Mouse (Mus musculus) hindbrain, embryonic 10.5 days (tissue): ENCODE data around the gene Rpl15. TPM values are rescaled to one million over a fixed set of nuclear protein-coding genes. Genes with fewer than 3 reads are reported as not detected.
A peak's percentile ranks its signal among the peaks of the same experiment; 100 is the strongest.
"Not testable (repeated sequence)": the region's sequence is repeated elsewhere in the genome, so short reads cannot be mapped to it uniquely, and the experiment has no call there.

Experiments used
- DNase-seq: peaks from one replicate; pipeline ENCODE4 v3.0.0-alpha.2; 2017; ENCODE audit warnings: low spot score
- H3K27ac ChIP-seq: fragments of 300-500 bp; sonication (generic); 2 replicates; pipeline ENCODE4 v1.5.1; 2016; ENCODE audit warnings: mild to moderate bottlenecking, moderate library complexity
- H3K27me3 ChIP-seq: fragments of 300-500 bp; sonication (generic); 2 replicates; pipeline ENCODE4 v1.6.1; 2016; ENCODE audit warnings: mild to moderate bottlenecking; ENCODE audit not compliant: poor library complexity, insufficient read depth, severe bottlenecking
- H3K36me3 ChIP-seq: fragments of 300-500 bp; sonication (generic); 2 replicates; pipeline ENCODE4 v1.6.1; 2016; ENCODE audit warnings: mild to moderate bottlenecking, moderate library complexity
- H3K4me1 ChIP-seq: fragments of 300-500 bp; sonication (generic); replicated peaks from 2 replicates; pipeline ENCODE4 v1.6.1; 2016; ENCODE audit warnings: mild to moderate bottlenecking
- H3K4me3 ChIP-seq: fragments of 300-500 bp; sonication (generic); 2 replicates; pipeline ENCODE4 v1.5.1; 2016; ENCODE audit warnings: mild to moderate bottlenecking, moderate library complexity
- H3K9me3 ChIP-seq: fragments of 300-500 bp; sonication (generic); 2 replicates; pipeline ENCODE4 v1.6.1; 2016; ENCODE audit warnings: mild to moderate bottlenecking, moderate library complexity
- WGBS: fragments of 180-500 bp; shearing (Covaris S2); methylation state at CpG from one replicate; pipeline ENCODE4 v1.1.7; 2016; 5-methylcytosine and 5-hydroxymethylcytosine counted together
- polyA plus RNA-seq: library from polyadenylated mRNA; unstranded; fragments of >200 nt; fragmentation: Nextera tagmentation; extraction: Ambion mirVana; gene quantifications from 2 replicates; pipeline ENCODE4 v1.2.1, GENCODE M21; 2016

Gene Rpl15
- polyA plus RNA-seq, 1 experiment from 2014 or later: 390 TPM

DNA sequence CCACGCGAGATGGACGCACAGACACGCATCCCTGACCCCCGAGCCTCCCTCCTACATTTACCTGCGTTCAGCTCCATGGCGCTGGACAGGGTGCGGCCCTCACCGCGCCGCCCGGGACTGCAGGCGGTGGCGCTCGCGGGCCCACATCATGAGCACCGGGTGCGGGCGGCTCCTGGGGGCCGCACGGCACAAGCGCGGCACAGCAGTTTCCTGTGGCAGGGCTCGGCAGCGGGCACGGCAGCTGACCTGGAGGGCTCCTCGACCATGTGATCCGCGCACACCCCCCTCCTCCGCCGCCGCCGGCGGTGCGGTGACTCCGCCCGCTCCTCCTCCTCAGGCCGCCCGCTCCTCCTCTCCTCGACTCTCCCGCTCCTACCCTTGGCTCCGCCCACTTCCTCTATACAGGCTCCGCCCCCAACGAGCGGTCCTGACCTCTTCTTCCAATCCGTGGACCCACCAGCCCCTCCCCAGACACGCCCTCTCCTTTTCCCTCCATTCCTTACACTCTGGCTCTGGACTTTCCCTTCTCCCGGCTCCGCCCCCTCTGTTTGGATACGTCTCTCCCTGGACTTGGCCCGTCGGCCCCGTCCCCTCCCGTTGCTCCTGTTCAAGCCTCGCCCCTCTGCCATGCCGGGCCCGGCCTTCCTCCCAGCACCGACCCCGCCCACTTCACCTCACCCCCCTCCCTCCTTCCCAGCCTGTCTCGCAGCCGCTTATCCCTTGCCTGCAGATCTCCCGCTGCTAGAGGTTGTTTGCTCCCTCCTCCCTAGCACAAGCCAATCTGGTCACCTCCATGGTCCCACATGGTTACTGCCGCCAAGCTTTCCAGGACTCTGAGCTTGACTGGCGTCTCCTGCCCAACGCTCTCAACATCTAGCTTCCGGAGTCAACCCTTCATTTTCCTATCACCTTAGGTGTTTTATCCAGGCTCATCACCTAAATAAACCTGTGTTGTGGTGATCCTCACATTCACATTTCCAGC, 32.1 kb downstream of the Rpl15 start, which contains the start of gene Nr1d2:
Nr1d2 (minus strand) TSS at position 378 of the 982 bp plus-strand sequence.
- H3K4me1 ChIP-seq: peaks cover 9% of the 10 kb centered on the region; the same call in 1 of the 2 replicates
- under 1% methylated on average over 66 of the region's 66 CpGs for WGBS
- H3K9me3 ChIP-seq: 0 out of 2 replicates have a peak, but pooled peaks cover 6% of the 10 kb centered on the region
- peak within 1 kb of the TSS; percentile 78 for H3K4me3 ChIP-seq
- no peaks in the 10 kb centered on the region for H3K36me3 ChIP-seq
- peak; percentile 99 for DNase-seq
- peak within 1 kb of the TSS; percentile 78 for H3K27ac ChIP-seq
- no peaks in the 10 kb centered on the region for H3K27me3 ChIP-seq

DNA sequence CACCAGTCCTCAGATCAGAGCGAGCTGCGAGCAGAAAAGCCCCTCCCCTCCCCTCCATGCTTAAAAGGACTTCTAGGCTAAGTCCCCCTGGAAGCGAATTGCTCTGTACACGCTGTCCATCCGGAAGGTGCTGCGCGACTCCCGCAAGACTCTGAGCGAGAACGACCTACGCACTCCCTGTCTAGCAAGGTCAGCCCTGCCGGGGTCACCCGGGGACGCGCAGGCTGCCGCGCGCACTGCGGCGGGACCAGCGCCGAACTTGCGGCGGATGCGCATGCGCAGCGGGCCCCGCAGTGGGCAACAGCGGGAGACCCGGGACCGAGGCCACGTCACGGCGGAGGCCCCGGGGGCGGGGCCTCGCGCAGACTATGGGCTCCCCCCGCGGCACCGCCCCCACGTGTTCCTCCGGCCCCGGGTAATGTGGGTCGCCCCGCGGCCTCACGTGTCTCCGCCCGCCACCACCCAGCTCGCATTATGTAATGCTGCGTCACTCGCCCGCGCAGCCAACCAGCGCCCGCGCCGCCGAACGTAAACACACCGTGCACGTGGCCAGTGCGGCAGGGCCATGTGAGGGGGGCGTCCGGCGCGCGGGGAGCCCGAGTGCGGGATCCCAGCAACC, 33.0 kb downstream of the Rpl15 start:
- DNase-seq: peak; percentile 97
- Histone ChIP-seq H3K27me3 (no peaks in the 10 kb centered on the region), H3K4me3 (peak overlapping the region; percentile 78), H3K9me3 (0 out of 2 replicates have a peak, but pooled peaks cover 3% of the 10 kb centered on the region), H3K27ac (peak overlapping the region; percentile 78), H3K36me3 (no peaks in the 10 kb centered on the region), H3K4me1 (peaks cover 9% of the 10 kb centered on the region; the same call in 1 of the 2 replicates)
- WGBS: under 1% methylated on average over 69 of the region's 71 CpGs

GRCm38 (mm10) chr14:18237381-18237780, 33.8 kb downstream of the Rpl15 start:
- 64% methylated on average over 4 of the region's 4 CpGs for WGBS
- DNase-seq: no peak
- H3K4me1 ChIP-seq: peaks cover 9% of the 10 kb centered on the region; the same call in 1 of the 2 replicates

GRCm38 (mm10) chr14:18236496-18237235, 34.5 kb downstream of the Rpl15 start:
- not testable (repeated sequence) for DNase-seq, H3K9me3 ChIP-seq, H3K4me3 ChIP-seq, H3K27me3 ChIP-seq, H3K27ac ChIP-seq, H3K36me3 ChIP-seq, H3K4me1 ChIP-seq
- WGBS: 87% methylated on average over 2 of the region's 2 CpGs

More at GRCm38 (mm10) chr14:18237381-18237780, 33.8 kb downstream of the Rpl15 start:
- H3K9me3 ChIP-seq: 0 out of 2 replicates have a peak, but pooled peaks cover 3% of the 10 kb centered on the region
- H3K27me3 ChIP-seq: no peaks in the 10 kb centered on the region
- H3K27ac ChIP-seq: no peak overlapping the region; the same call in 1 of the 2 replicates
- H3K4me3 ChIP-seq: peak overlapping the region; percentile 78
- no peaks in the 10 kb centered on the region for H3K36me3 ChIP-seq

- WGBS: 60% methylated on average over 5 of the region's 5 CpGs
- Histone ChIP-seq H3K4me1 (peaks cover 4% of the 10 kb centered on the region; the same call in 1 of the 2 replicates), H3K27me3 (no peaks in the 10 kb centered on the region), H3K27ac (no peak overlapping the region), H3K9me3 (0 out of 2 replicates have a peak, but pooled peaks cover 3% of the 10 kb centered on the region), H3K4me3 (no peak overlapping the region), H3K36me3 (no peaks in the 10 kb centered on the region)
- DNase-seq: no peak
Observed at GRCm38 (mm10) chr14:18233981-18234960, 36.9 kb downstream of the Rpl15 start.

DNA sequence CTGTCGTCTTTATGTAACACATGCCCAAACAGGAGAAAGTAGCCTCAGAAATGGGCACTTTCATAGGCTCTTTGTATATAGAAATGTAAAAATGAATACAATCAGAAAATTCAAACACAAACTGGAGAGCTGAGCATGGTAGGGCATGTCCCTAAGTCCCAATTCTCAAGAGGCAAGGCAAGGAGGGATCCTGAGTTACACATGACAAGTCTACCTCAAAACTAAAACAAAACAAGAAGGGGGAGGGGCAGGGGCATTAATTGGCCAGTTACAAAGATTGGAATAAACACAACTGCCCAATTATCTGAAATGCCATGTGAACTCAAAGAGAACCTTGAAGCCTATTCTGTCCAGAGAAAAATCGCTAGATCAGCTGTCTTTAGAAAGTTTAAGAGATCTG, 38.1 kb downstream of the Rpl15 start:
- Histone ChIP-seq H3K9me3 (no peaks in the 10 kb centered on the region), H3K27ac (no peak overlapping the region), H3K4me3 (no peak overlapping the region), H3K27me3 (no peaks in the 10 kb centered on the region), H3K36me3 (no peaks in the 10 kb centered on the region), H3K4me1 (peaks cover 4% of the 10 kb centered on the region; the same call in 1 of the 2 replicates)
- 88% methylated on average over 2 of the region's 2 CpGs for WGBS
- DNase-seq: no peak

GRCm38 (mm10) chr14:18231866-18232265, 39.3 kb downstream of the Rpl15 start:
- not testable (repeated sequence) for H3K4me3 ChIP-seq, H3K9me3 ChIP-seq, H3K4me1 ChIP-seq, H3K36me3 ChIP-seq, H3K27me3 ChIP-seq, H3K27ac ChIP-seq, DNase-seq
- 92% methylated on average over 8 of the region's 8 CpGs for WGBS

DNA sequence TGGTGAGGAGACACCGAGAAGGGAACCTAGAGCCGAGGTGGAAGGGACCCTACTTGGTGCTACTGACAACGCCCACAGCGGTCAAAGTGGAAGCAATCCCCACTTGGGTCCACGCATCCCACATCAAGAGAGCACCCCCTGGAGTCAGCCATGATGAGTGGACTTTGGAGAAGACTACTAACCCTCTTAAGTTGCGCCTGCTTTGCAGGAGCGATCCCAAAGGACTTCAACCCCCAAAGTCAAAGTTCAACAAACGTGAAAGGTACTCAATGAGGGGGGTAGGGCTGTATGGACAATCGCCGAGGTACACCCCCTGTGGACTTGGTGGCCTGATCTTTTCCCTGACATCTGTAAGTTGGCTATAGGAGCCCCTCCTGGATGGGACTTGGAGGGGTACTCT, 41.4 kb downstream of the Rpl15 start:
- WGBS: 94% methylated on average over 10 of the region's 10 CpGs
- not testable (repeated sequence) for H3K4me1 ChIP-seq, H3K4me3 ChIP-seq

GRCm38 (mm10) chr14:18226181-18226580, 45.0 kb downstream of the Rpl15 start:
- H3K4me1 ChIP-seq, H3K4me3 ChIP-seq, H3K27me3 ChIP-seq, DNase-seq, H3K36me3 ChIP-seq, H3K27ac ChIP-seq, H3K9me3 ChIP-seq: not testable (repeated sequence)
- 88% methylated on average over 11 of the region's 11 CpGs for WGBS

More for the DNA sequence above, 41.4 kb downstream of the Rpl15 start:
- H3K27ac ChIP-seq, H3K9me3 ChIP-seq, H3K27me3 ChIP-seq, DNase-seq, H3K36me3 ChIP-seq: not testable (repeated sequence)

DNA sequence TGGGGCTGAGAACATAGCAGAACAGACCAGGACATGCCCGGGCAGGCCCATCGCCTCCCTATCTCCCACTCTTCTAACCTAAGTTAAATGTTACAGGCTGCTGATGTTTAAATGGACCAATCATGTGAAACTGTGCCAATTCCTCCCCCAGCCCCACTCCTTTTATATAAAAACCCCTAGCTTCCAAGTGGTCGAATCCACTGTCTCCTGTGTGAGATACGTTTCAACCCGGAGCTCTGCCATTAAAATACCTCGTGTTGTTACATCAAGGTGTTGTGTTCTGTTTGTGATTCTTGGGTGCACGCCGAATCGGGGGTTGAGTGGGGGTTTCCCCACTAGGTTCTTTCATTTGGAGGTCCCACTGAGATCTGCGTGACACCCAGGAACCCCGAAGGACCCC, 45.8 kb downstream of the Rpl15 start:
- not testable (repeated sequence) for H3K4me1 ChIP-seq, DNase-seq, H3K27me3 ChIP-seq, H3K4me3 ChIP-seq, H3K27ac ChIP-seq, H3K9me3 ChIP-seq, H3K36me3 ChIP-seq
- 95% methylated on average over 11 of the region's 11 CpGs for WGBS

GRCm38 (mm10) chr14:18221977-18222376, 49.2 kb downstream of the Rpl15 start:
- no peak for DNase-seq
- H3K4me3 ChIP-seq: no peak overlapping the region
- no peaks in the 10 kb centered on the region for H3K4me1 ChIP-seq
- H3K36me3 ChIP-seq: no peaks in the 10 kb centered on the region
- H3K27ac ChIP-seq: no peak overlapping the region
- no peaks in the 10 kb centered on the region for H3K27me3 ChIP-seq
- no peaks in the 10 kb centered on the region for H3K9me3 ChIP-seq
- WGBS: 88% methylated on average over 6 of the region's 6 CpGs
